Mouse (Mus musculus) liver, embryonic 16.5 days (tissue): ENCODE data around the gene Hsf4. TPM values are rescaled to one million over a fixed set of nuclear protein-coding genes. Genes with fewer than 3 reads are reported as not detected.

Experiments used
- ATAC-seq: fragments of 200-750 bp; cut with Nextera tagmentation; 2 replicates; pipeline ENCODE4 v1.8.0; 2017; ENCODE audit warnings: low read depth, mild to moderate bottlenecking, moderate number of reproducible peaks, moderate library complexity
- H3K27ac ChIP-seq: fragments of 300-500 bp; sonication (generic); 2 replicates; pipeline ENCODE4 v1.5.1; 2014; ENCODE audit warnings: mild to moderate bottlenecking, low read length
- H3K27me3 ChIP-seq: fragments of 300-500 bp; sonication (generic); 2 replicates; pipeline ENCODE4 v1.6.1; 2014; ENCODE audit warnings: low read depth, low read length, mixed read lengths; ENCODE audit not compliant: control insufficient read depth, insufficient read depth
- H3K36me3 ChIP-seq: fragments of 300-500 bp; sonication (generic); 2 replicates; pipeline ENCODE4 v1.6.1; 2014; ENCODE audit warnings: mild to moderate bottlenecking; ENCODE audit not compliant: control insufficient read depth, insufficient read depth
- H3K4me1 ChIP-seq: fragments of 300-500 bp; sonication (generic); 2 replicates; pipeline ENCODE4 v1.6.1; 2014; ENCODE audit warnings: low read depth, low read length, mixed read lengths; ENCODE audit not compliant: control insufficient read depth
- H3K4me2 ChIP-seq: fragments of 300-500 bp; sonication (generic); 2 replicates; pipeline ENCODE4 v1.6.1; 2014; ENCODE audit warnings: low read depth, low read length, mixed read lengths
- H3K4me3 ChIP-seq: fragments of 300-500 bp; sonication (generic); 2 replicates; pipeline ENCODE4 v1.5.1; 2014; ENCODE audit warnings: low read depth, mild to moderate bottlenecking, low read length
- H3K9ac ChIP-seq: fragments of 300-500 bp; sonication (generic); 2 replicates; pipeline ENCODE4 v1.6.1; 2014; ENCODE audit warnings: low read depth, low read length
- H3K9me3 ChIP-seq: fragments of 300-500 bp; sonication (generic); replicated peaks from 2 replicates; pipeline ENCODE4 v1.6.1; 2016; ENCODE audit warnings: low read length; ENCODE audit not compliant: control insufficient read depth
- WGBS: fragments of 180-500 bp; shearing (Covaris S2); extraction: QIAGEN DNeasy Blood & Tissue Kit; methylation state at CpG from one replicate; pipeline ENCODE4 v1.1.7; 2014; ENCODE audit not compliant: insufficient replicate concordance; 5-methylcytosine and 5-hydroxymethylcytosine counted together
- polyA plus RNA-seq: library from polyadenylated mRNA; unstranded; fragments of >200 nt; fragmentation: Nextera tagmentation; extraction: Ambion mirVana; gene quantifications from 2 replicates; pipeline ENCODE4 v1.2.1, GENCODE M21; 2015

Gene Hsf4
- polyA plus RNA-seq, 1 experiment from 2014 or later, result 0.08 TPM

- Histone ChIP-seq H3K36me3 (peaks cover 18% of the 10 kb centered on the region), H3K4me3 (no peak overlapping the region), H3K4me2 (no peak overlapping the region), H3K27ac (no peak overlapping the region), H3K9ac (no peak overlapping the region), H3K9me3 (no peaks in the 10 kb centered on the region), H3K27me3 (no peaks in the 10 kb centered on the region), H3K4me1 (peaks cover 20% of the 10 kb centered on the region)
- ATAC-seq, result no peak
- WGBS, result 59% methylated on average over 1 of the region's 1 CpGs
Measured at GRCm38 (mm10) chr8:105235206-105235605, 34.4 kb upstream of the Hsf4 start.

GRCm38 (mm10) chr8:105237442-105238142, 32.0 kb upstream of the Hsf4 start:
- Histone ChIP-seq H3K9ac (no peak overlapping the region), H3K4me2 (no peak overlapping the region), H3K4me1 (peaks cover 12% of the 10 kb centered on the region), H3K27ac (no peak overlapping the region), H3K27me3 (no peaks in the 10 kb centered on the region), H3K4me3 (no peak overlapping the region), H3K9me3 (no peaks in the 10 kb centered on the region), H3K36me3 (peaks cover 26% of the 10 kb centered on the region)
- 72% methylated on average over 14 of the region's 14 CpGs for WGBS
- ATAC-seq, result no peak

GRCm38 (mm10) chr8:105241016-105241415, 28.6 kb upstream of the Hsf4 start:
- 91% methylated on average over 7 of the region's 7 CpGs for WGBS
- no peaks in the 10 kb centered on the region for H3K4me1 ChIP-seq
- H3K27ac ChIP-seq, result no peak overlapping the region
- H3K4me2 ChIP-seq, result no peak overlapping the region
- no peaks in the 10 kb centered on the region for H3K9me3 ChIP-seq
- H3K36me3 ChIP-seq, result peaks cover 19% of the 10 kb centered on the region
- H3K27me3 ChIP-seq, result no peaks in the 10 kb centered on the region
- H3K4me3 ChIP-seq, result no peak overlapping the region
- no peak overlapping the region for H3K9ac ChIP-seq
- ATAC-seq, result no peak

GRCm38 (mm10) chr8:105251954-105252353, 17.6 kb upstream of the Hsf4 start:
- 81% methylated on average over 6 of the region's 6 CpGs for WGBS
- peaks cover 31% of the 10 kb centered on the region for H3K4me1 ChIP-seq
- H3K9ac ChIP-seq, result no peak overlapping the region
- no peak overlapping the region for H3K4me2 ChIP-seq
- ATAC-seq, result no peak
- no peak overlapping the region for H3K4me3 ChIP-seq
- H3K27me3 ChIP-seq, result no peaks in the 10 kb centered on the region
- H3K36me3 ChIP-seq, result peaks cover 40% of the 10 kb centered on the region
- H3K27ac ChIP-seq, result no peak overlapping the region
- H3K9me3 ChIP-seq, result no peaks in the 10 kb centered on the region

- Histone ChIP-seq H3K36me3 (peaks cover 40% of the 10 kb centered on the region), H3K9me3 (no peaks in the 10 kb centered on the region), H3K9ac (no peak overlapping the region), H3K27ac (no peak overlapping the region), H3K4me1 (peaks cover 31% of the 10 kb centered on the region), H3K27me3 (no peaks in the 10 kb centered on the region), H3K4me2 (no peak overlapping the region), H3K4me3 (no peak overlapping the region)
- ATAC-seq, result no peak
- WGBS, result 55% methylated on average over 10 of the region's 10 CpGs
Measured at GRCm38 (mm10) chr8:105252680-105253537, 16.7 kb upstream of the Hsf4 start.

- H3K9ac ChIP-seq, result no peak overlapping the region
Measured at GRCm38 (mm10) chr8:105253766-105254151, 15.8 kb upstream of the Hsf4 start.

GRCm38 (mm10) chr8:105254152-105254965, 15.2 kb upstream of the Hsf4 start:
- Histone ChIP-seq H3K4me3 (peak overlapping the region; percentile 76), H3K27me3 (peaks cover 14% of the 10 kb centered on the region), H3K4me2 (peak overlapping the region; percentile 100), H3K36me3 (peaks cover 28% of the 10 kb centered on the region), H3K4me1 (peaks cover 37% of the 10 kb centered on the region), H3K9ac (peak overlapping the region; percentile 62), H3K27ac (peak overlapping the region; percentile 85), H3K9me3 (no peaks in the 10 kb centered on the region)
- under 1% methylated on average over 71 of the region's 74 CpGs for WGBS
- ATAC-seq, result peak; percentile 91

More at GRCm38 (mm10) chr8:105253766-105254151, 15.8 kb upstream of the Hsf4 start:
- no peak for ATAC-seq
- Histone ChIP-seq H3K4me3 (peak overlapping the region; percentile 76), H3K27me3 (peaks cover 8% of the 10 kb centered on the region), H3K4me2 (peak overlapping the region; percentile 100), H3K36me3 (peaks cover 33% of the 10 kb centered on the region), H3K27ac (no peak overlapping the region), H3K9me3 (no peaks in the 10 kb centered on the region), H3K4me1 (peaks cover 31% of the 10 kb centered on the region)
- 52% methylated on average over 20 of the region's 20 CpGs for WGBS

GRCm38 (mm10) chr8:105254966-105255350, 14.6 kb upstream of the Hsf4 start, which contains the start of gene B3gnt9:
B3gnt9 (minus strand) TSS chr8:105255153.
- peak within 1 kb of the TSS; percentile 76 for H3K4me3 ChIP-seq
- peak within 1 kb of the TSS; percentile 62 for H3K9ac ChIP-seq
- peak; percentile 90 for ATAC-seq
- H3K4me2 ChIP-seq, result peak within 1 kb of the TSS; percentile 100
- no peaks in the 10 kb centered on the region for H3K9me3 ChIP-seq
- peaks cover 43% of the 10 kb centered on the region for H3K4me1 ChIP-seq
- H3K27ac ChIP-seq, result peak within 1 kb of the TSS; percentile 85
- peaks cover 23% of the 10 kb centered on the region for H3K36me3 ChIP-seq
- peaks cover 20% of the 10 kb centered on the region for H3K27me3 ChIP-seq
- 1% methylated on average over 13 of the region's 14 CpGs for WGBS
